Mouse (Mus musculus) embryonic fibroblast, embryonic 13.5 days (primary cell): ENCODE results near the gene Ubxn1. TPM values are rescaled to one million over a fixed set of nuclear protein-coding genes. Genes with fewer than 3 reads are reported as not detected.

Source experiments
- H3K27ac ChIP-seq: 2 replicates; pipeline ENCODE4 v1.5.1; 2012; ENCODE audit warnings: low read length, control low read depth, inconsistent platforms; ENCODE audit not compliant: insufficient read depth
- H3K4me1 ChIP-seq: 2 replicates; pipeline ENCODE4 v1.6.1; 2011; ENCODE audit warnings: low read length; ENCODE audit not compliant: control insufficient read depth, insufficient read depth
- H3K4me3 ChIP-seq: 2 replicates; pipeline ENCODE4 v1.5.1; 2011; ENCODE audit warnings: mild to moderate bottlenecking, control low read depth, low read length; ENCODE audit not compliant: insufficient read depth
- CTCF ChIP-seq: IDR thresholded peaks from 2 replicates; pipeline ENCODE4 v1.5.1; 2011; ENCODE audit warnings: mild to moderate bottlenecking, control low read depth, low read length, moderate library complexity, borderline replicate concordance; ENCODE audit not compliant: insufficient read depth
- POLR2A ChIP-seq: IDR thresholded peaks from 2 replicates; pipeline ENCODE4 v1.6.1; 2011; ENCODE audit warnings: low read depth, mild to moderate bottlenecking, control low read depth, low read length, moderate library complexity
- polyA plus RNA-seq: library from polyadenylated mRNA; stranded (reverse); fragments of >200 nt; gene quantifications from 2 replicates; pipeline ENCODE4 v1.2.4, GENCODE M21; 2011; ENCODE audit warnings: low read depth; ENCODE audit not compliant: missing spikeins, insufficient read length

Gene Ubxn1
- polyA plus RNA-seq, 1 experiment = 104 TPM

DNA sequence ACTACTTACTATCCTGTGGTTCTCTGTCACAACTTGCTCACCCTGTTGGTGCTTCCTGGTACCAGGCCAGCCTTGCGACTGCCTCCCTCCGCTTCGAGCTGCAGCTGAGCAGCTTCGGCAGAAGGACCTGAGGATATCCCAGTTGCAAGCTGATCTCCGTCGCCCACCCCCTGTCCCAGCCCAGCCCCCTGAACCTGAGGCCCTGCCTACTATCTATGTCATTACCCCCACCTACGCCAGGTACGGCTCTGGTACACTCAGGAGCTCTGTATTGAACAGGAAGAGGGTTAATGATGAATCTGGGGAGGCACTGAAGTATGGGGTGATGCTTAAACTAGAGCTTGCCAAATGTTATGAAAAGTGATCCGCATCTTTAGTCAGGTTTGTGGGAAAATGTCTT, 50.4 kb downstream of the Ubxn1 start:
- no peak overlapping the region for H3K27ac ChIP-seq
- H3K4me3 ChIP-seq = peak overlapping the region; percentile 99
- 0 out of 2 replicates have a peak, but pooled peaks cover 4% of the 10 kb centered on the region for H3K4me1 ChIP-seq
- TF ChIP-seq CTCF = no peak
- no peak for TF ChIP-seq POLR2A

Other genes with a start within 250 kb of the Ubxn1 start
- gene Chrm1, start 207.7 kb upstream of the Ubxn1 start, polyA plus RNA-seq = not detected in 2 replicates
- gene Slc3a2, start 148.1 kb upstream of the Ubxn1 start, polyA plus RNA-seq = 203 and 309 TPM in 2 replicates
- gene Wdr74, start 135.7 kb upstream of the Ubxn1 start, polyA plus RNA-seq = 46.5 and 52.3 TPM in 2 replicates
- not detected in 2 replicates for gene 1700092M07Rik, start 130.8 kb upstream of the Ubxn1 start, polyA plus RNA-seq
- 97.6 and 114 TPM in 2 replicates for gene Stx5a, start 130.1 kb upstream of the Ubxn1 start, polyA plus RNA-seq
- gene Nxf1, start 114.4 kb upstream of the Ubxn1 start, polyA plus RNA-seq = 172 and 183 TPM in 2 replicates
- gene Tmem223, start 100.5 kb upstream of the Ubxn1 start, polyA plus RNA-seq = 34.7 and 36.7 TPM in 2 replicates
- gene Tmem179b, start 97.0 kb upstream of the Ubxn1 start, polyA plus RNA-seq = 41.7 and 49.2 TPM in 2 replicates
- 15.7 and 22.7 TPM in 2 replicates for gene Taf6l, start 85.1 kb upstream of the Ubxn1 start, polyA plus RNA-seq
- 93.9 and 96.0 TPM in 2 replicates for gene Polr2g, start 72.9 kb upstream of the Ubxn1 start, polyA plus RNA-seq
- gene Zbtb3, start 68.9 kb upstream of the Ubxn1 start, polyA plus RNA-seq = 1.4 and 2.0 TPM in 2 replicates
- gene Ttc9c, start 52.2 kb upstream of the Ubxn1 start, polyA plus RNA-seq = 52.8 and 68.7 TPM in 2 replicates
- gene Hnrnpul2, start 51.5 kb upstream of the Ubxn1 start, polyA plus RNA-seq = 78.5 and 98.7 TPM in 2 replicates
- 43.8 and 73.0 TPM in 2 replicates for gene AC129217.1, start 41.7 kb upstream of the Ubxn1 start, polyA plus RNA-seq
- gene Bscl2, start 34.0 kb upstream of the Ubxn1 start, polyA plus RNA-seq = 41.2 and 50.0 TPM in 2 replicates
- gene Gng3, start 32.3 kb upstream of the Ubxn1 start, polyA plus RNA-seq = not detected in 2 replicates
- gene Lrrn4cl, start 20.7 kb upstream of the Ubxn1 start, polyA plus RNA-seq = 5.9 and 9.0 TPM in 2 replicates
- 16.3 and 22.3 TPM in 2 replicates for gene Uqcc3, start 9.4 kb downstream of the Ubxn1 start, polyA plus RNA-seq
- gene Lbhd1, start 12.2 kb downstream of the Ubxn1 start, polyA plus RNA-seq = 11.7 and 28.6 TPM in 2 replicates
- not detected in 2 replicates for gene Gm49403, start 12.4 kb downstream of the Ubxn1 start, polyA plus RNA-seq
- gene 1810009A15Rik, start 17.4 kb downstream of the Ubxn1 start, polyA plus RNA-seq = 61.7 and 68.8 TPM in 2 replicates
- 16.8 and 18.4 TPM in 2 replicates for gene Gm49416, start 17.4 kb downstream of the Ubxn1 start, polyA plus RNA-seq
- gene Ints5, start 21.5 kb downstream of the Ubxn1 start, polyA plus RNA-seq = 20.2 and 23.1 TPM in 2 replicates
- 176 and 190 TPM in 2 replicates for gene Ganab, start 26.6 kb downstream of the Ubxn1 start, polyA plus RNA-seq
- 26.7 and 28.9 TPM in 2 replicates for gene B3gat3, start 48.9 kb downstream of the Ubxn1 start, polyA plus RNA-seq
- gene Rom1, start 57.9 kb downstream of the Ubxn1 start, polyA plus RNA-seq = 2.7 and 3.5 TPM in 2 replicates
- 26.2 and 28.2 TPM in 2 replicates for gene Eml3, start 58.1 kb downstream of the Ubxn1 start, polyA plus RNA-seq
- gene Mta2, start 70.4 kb downstream of the Ubxn1 start, polyA plus RNA-seq = 101 and 102 TPM in 2 replicates
- 16.8 and 19.7 TPM in 2 replicates for gene Tut1, start 82.4 kb downstream of the Ubxn1 start, polyA plus RNA-seq
- 882 and 905 TPM in 2 replicates for gene Eef1g, start 95.5 kb downstream of the Ubxn1 start, polyA plus RNA-seq
- 559 and 687 TPM in 2 replicates for gene Ahnak, start 117.8 kb downstream of the Ubxn1 start, polyA plus RNA-seq
- not detected in 2 replicates for gene Scgb1a1, start 216.5 kb downstream of the Ubxn1 start, polyA plus RNA-seq